Mouse (Mus musculus) kidney, adult 2 months (tissue): Measurements from ENCODE around the gene Abhd8. TPM values are rescaled to one million over a fixed set of nuclear protein-coding genes. Genes with fewer than 3 reads are reported as not detected.
A peak's percentile ranks its signal among the peaks of the same experiment; 100 is the strongest.

Experiments used
- DNase-seq: peaks from one replicate; pipeline ENCODE4 v3.0.0; 2021
- H3K27ac ChIP-seq: fragments of 200-500 bp; 2 replicates; pipeline ENCODE4 v1.5.1; 2012; ENCODE audit warnings: low read depth, low read length, control low read depth, inconsistent platforms; ENCODE audit not compliant: insufficient read depth
- H3K27me3 ChIP-seq: fragments of 200-500 bp; replicated peaks from 2 replicates; pipeline ENCODE4 v1.6.1; 2012; ENCODE audit warnings: mild to moderate bottlenecking, moderate library complexity, low read length, inconsistent platforms; ENCODE audit not compliant: control insufficient read depth, insufficient read depth
- H3K36me3 ChIP-seq: fragments of 200-500 bp; 2 replicates; pipeline ENCODE4 v1.6.1; 2012; ENCODE audit warnings: mild to moderate bottlenecking, moderate library complexity, low read length, inconsistent platforms; ENCODE audit not compliant: control insufficient read depth, insufficient read depth
- H3K4me1 ChIP-seq: fragments of 200-500 bp; 2 replicates; pipeline ENCODE4 v1.6.1; 2011; ENCODE audit warnings: low read length; ENCODE audit not compliant: control insufficient read depth, insufficient read depth
- H3K4me3 ChIP-seq: fragments of 200-500 bp; 2 replicates; pipeline ENCODE4 v1.5.1; 2011; ENCODE audit warnings: mild to moderate bottlenecking, low read depth, low read length, control low read depth; ENCODE audit not compliant: insufficient read depth
- CTCF ChIP-seq: fragments of 200-500 bp; conservative IDR thresholded peaks from 2 replicates; pipeline ENCODE4 v1.5.1; 2011; ENCODE audit warnings: low read depth, mild to moderate bottlenecking, control low read depth, low read length, moderate library complexity, mixed read lengths; ENCODE audit not compliant: insufficient read depth, insufficient read length
- POLR2A ChIP-seq: fragments of 200-500 bp; IDR thresholded peaks from one replicate; pipeline ENCODE4 v1.6.1; 2011; ENCODE audit warnings: low read depth, low read length, control low read depth
- WGBS: fragments of 180-500 bp; shearing (Covaris S2); methylation state at CpG from one replicate; pipeline ENCODE4 v1.1.7; 2018; 5-methylcytosine and 5-hydroxymethylcytosine counted together
- polyA plus RNA-seq: library from polyadenylated mRNA; depleted of rRNA; stranded (reverse); fragments of >200 nt; gene quantifications from 2 replicates; pipeline ENCODE4 v1.2.3, GENCODE M21; 2012

Abhd8 gene
- polyA plus RNA-seq, 1 experiment = 29.8 TPM

DNA sequence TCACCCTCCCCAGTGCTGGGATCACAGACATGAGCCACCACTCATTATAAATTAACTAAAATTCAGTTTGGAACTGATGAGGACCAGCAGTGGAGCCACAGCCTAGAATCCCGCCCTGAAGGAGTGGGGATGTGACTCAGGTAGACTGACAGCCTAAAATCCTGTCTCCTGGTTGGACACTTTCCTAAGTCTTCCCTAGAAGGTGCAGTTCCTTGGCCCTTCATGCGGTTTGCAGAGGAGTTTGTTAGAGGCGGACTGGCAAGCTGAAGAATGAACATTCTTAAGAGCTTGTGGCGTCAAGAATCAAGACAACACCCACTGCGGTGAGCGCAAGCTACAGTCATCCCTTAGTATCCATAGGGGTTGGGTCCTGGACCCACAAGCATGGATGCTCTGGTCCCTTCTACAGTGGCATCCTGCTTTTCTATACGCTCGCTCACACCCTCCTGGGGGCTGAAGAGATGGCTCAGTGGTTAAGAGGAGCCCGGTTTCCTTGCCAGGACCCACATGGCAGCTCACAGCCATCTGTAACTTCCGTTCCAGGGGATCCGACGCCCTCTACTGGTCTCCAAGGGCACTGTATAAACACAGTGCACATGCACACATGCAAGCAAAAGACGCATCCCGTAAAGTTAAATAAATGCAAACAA, 13.9 kb upstream of the Abhd8 start:
- Histone ChIP-seq H3K36me3 (no peaks in the 10 kb centered on the region), H3K4me3 (no peak overlapping the region), H3K27me3 (no peaks in the 10 kb centered on the region), H3K4me1 (peaks cover 2% of the 10 kb centered on the region; the same call in 1 of the 2 replicates), H3K27ac (no peak overlapping the region)
- 65% methylated on average over 14 of the region's 14 CpGs for WGBS
- TF ChIP-seq POLR2A = no peak
- peak; percentile 47 for TF ChIP-seq CTCF
- DNase-seq = no peak

DNA sequence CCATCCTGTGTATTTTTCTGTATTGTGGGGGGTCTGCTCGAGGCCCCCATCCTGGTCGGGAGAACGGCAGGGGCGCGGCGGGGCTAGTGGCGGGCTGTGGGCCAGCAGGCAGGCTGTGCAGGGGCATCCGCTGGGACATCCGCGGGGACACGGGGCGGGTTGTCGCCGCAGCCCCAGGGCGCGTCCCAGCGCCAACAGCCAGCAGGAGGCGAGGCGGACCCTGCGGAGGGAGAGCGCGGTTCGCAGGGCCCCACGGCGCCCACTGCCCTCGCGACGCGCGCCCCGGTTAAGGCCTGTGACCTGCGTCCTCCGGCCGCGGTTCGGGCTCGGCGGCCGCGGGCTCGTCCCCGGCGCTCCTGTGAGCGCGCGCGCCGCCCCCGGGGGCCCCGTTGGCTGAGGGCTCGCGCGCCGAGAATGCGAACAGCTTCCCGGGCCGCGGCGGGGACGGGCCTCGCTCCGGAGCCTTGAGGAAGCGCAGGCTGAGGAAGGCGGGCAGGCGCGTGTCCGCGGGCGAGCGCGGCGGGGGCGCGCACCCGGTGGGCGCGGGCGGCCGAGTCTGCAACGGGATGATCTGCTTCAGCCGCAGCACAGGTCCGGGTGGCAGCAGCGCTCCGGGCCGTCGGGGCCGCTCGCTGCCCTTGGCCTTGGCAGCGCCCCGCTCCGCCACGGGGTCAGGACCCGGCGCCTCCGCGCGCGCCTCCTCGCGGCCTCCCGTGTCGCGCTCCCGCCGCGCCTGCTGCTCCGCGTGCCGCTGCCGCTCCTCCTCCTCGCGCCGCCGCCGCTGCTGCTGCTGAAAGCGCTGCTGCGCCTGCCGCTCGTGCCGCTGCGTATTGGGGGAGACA, 12.9 kb upstream of the Abhd8 start:
- TF ChIP-seq CTCF (no peak), POLR2A (no peak)
- H3K4me1 ChIP-seq = peaks cover 2% of the 10 kb centered on the region; the same call in 1 of the 2 replicates
- WGBS = 1% methylated on average over 116 of the region's 121 CpGs
- H3K4me3 ChIP-seq = peak overlapping the region; percentile 57
- H3K27ac ChIP-seq = peak overlapping the region; percentile 17
- no peaks in the 10 kb centered on the region for H3K36me3 ChIP-seq
- DNase-seq = peak; percentile 84
- H3K27me3 ChIP-seq = no peaks in the 10 kb centered on the region

DNA sequence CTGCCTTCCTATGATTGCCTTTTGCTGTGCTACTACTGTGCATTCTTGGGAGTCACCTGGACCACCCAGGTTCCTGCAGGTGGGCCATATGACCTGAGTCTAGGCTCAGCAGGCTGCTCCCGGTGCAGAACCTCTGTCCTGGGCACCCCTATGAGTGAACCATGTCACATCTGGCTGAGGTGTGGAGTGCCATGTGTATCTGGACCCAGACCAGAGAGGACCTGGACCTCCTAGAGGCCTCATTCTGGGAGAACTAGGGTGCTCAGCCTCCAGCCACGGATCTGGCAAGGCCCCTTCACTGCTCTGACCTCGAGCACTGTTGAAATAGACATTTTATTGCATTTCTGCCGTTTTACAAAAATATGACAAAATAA, 12.2 kb upstream of the Abhd8 start:
- no peak overlapping the region for H3K4me3 ChIP-seq
- H3K36me3 ChIP-seq = no peaks in the 10 kb centered on the region
- TF ChIP-seq POLR2A (no peak), CTCF (no peak)
- H3K4me1 ChIP-seq = peaks cover 2% of the 10 kb centered on the region; the same call in 1 of the 2 replicates
- H3K27me3 ChIP-seq = no peaks in the 10 kb centered on the region
- no peak for DNase-seq
- WGBS = 38% methylated on average over 4 of the region's 4 CpGs
- H3K27ac ChIP-seq = no peak overlapping the region

DNA sequence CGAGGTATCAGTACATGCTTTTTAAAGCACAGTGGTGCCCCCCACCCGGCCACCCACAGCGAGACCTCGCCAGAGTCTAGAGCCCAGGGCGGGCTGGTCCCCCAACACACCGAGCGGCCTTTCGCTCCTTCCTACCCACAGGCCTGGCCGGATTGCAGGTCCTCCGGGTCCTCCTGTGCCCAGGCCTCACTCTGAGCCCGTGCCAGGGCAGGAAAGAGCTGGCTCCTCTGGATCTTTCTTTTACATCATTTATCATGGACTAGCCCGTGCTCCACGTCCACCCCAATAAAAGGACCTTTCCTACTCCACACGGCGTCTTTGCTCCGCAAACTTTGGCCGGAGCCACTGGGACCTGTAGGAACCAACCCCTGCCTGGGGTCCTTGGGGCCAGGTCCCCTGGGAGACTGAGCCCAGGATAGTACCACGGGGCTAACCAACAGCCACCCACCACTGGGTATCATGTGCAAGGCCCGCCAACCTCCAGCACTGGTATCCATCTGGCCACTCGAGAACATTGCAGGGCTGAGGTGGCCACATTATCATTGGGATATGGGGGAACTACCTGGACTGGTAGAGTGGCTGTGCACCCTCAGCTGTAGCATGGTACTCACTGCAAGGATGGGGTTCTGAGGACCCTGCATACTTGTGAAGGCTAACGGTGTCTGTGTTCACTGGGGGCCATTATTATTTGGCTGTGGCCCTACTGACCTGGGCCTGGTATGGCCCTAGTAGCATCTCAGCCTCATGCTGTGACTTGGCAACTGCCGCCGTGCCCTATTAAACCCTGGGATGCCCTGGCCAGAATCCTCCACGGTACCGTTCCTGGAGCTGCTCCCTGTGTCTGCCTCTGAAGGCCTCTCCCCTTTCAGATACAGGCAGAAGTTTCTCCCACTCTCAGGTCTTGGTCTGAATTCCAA, 11.6 kb upstream of the Abhd8 start:
- Histone ChIP-seq H3K36me3 (no peaks in the 10 kb centered on the region), H3K27ac (no peak overlapping the region), H3K27me3 (no peaks in the 10 kb centered on the region), H3K4me1 (peaks cover 5% of the 10 kb centered on the region; the same call in 1 of the 2 replicates), H3K4me3 (no peak overlapping the region)
- no peak for TF ChIP-seq CTCF
- no peak for TF ChIP-seq POLR2A
- WGBS = 86% methylated on average over 25 of the region's 25 CpGs
- DNase-seq = no peak

DNA sequence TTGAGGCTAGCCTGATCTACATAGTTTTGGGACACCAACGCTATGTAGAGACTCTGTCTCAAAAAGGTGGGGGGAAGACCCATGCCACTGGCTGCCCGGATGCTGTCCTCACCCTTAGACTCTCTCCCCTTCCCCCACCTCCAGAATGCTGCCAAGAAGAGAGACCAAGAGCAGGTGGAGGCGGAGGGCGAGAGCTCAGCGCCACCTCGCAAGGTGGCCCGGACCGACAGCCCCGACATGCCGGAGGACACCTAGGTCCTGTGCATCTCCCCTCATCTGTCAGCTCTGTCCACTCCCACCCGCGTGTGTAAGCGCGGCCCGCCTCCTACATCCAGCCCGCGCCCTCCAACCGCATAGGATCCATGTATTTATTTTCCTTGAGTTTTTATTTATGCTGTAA, 10.9 kb upstream of the Abhd8 start:
- H3K36me3 ChIP-seq = no peaks in the 10 kb centered on the region

DNA sequence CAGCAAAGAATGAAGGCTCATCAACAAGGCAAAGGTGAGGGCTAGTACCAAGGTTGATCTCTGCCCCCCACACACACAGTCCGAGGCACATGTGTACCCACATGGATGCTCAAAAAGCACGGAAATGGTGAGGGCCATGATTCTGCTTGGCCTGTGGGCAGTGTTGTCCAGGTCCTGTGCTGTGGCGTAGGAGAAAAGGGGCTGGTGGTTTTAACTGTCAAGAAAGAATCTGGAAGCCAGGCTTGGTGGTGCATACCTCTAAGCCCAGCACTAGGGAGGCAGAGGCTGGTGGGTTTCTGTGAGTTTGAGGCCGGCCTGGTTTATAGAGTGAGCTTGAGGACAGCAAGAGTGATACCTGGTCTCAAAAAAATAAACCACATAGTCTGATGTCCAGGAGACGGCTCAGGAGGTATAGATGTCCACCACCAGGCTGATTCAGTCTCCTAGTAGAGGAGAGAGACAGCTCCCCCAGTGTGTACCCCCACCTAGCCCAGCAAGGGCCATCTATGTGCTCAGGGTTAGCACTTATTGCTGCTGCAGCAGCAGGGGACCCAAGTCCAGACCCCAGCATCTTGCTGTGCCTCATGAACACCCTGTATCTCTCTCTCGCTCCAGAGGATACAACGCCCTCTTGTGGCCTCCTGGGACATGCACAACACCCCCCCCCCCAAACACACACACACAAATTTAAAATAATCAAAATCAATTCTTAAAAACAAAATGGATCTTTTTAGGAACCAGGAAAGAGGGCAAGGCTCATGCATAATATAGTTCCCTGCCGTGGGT, 9.3 kb upstream of the Abhd8 start:
- Histone ChIP-seq H3K4me1 (peaks cover 5% of the 10 kb centered on the region; the same call in 1 of the 2 replicates), H3K36me3 (no peaks in the 10 kb centered on the region), H3K4me3 (no peak overlapping the region), H3K27me3 (no peaks in the 10 kb centered on the region), H3K27ac (no peak overlapping the region)
- WGBS = 86% methylated on average over 8 of the region's 8 CpGs
- no peak for DNase-seq
- TF ChIP-seq POLR2A = no peak
- 0 out of 2 replicates have a peak, but pooled peaks have one; percentile 28 for TF ChIP-seq CTCF

More for the DNA sequence above, 10.9 kb upstream of the Abhd8 start:
- H3K27me3 ChIP-seq = no peaks in the 10 kb centered on the region
- DNase-seq = no peak
- TF ChIP-seq POLR2A (no peak), CTCF (no peak)
- 94% methylated on average over 18 of the region's 18 CpGs for WGBS
- H3K4me3 ChIP-seq = no peak overlapping the region
- no peak overlapping the region for H3K27ac ChIP-seq
- peaks cover 5% of the 10 kb centered on the region; the same call in 1 of the 2 replicates for H3K4me1 ChIP-seq
